Mouse (Mus musculus) midbrain, postnatal 0 days (tissue): ENCODE data around the gene Olfr657. TPM values are rescaled to one million over a fixed set of nuclear protein-coding genes. Genes with fewer than 3 reads are reported as not detected.

ENCODE experiments used
- ATAC-seq: fragments of 200-750 bp; cut with Nextera tagmentation; 2 replicates; pipeline ENCODE4 v1.8.0; 2017; ENCODE audit warnings: moderate number of reproducible peaks, mild to moderate bottlenecking, moderate TSS enrichment, moderate library complexity; ENCODE audit not compliant: low FRiP score
- DNase-seq: peaks from one replicate; pipeline ENCODE4 v3.0.0-alpha.2; 2015; ENCODE audit warnings: low spot score
- H3K27ac ChIP-seq: fragments of 300-500 bp; sonication (generic); 2 replicates; pipeline ENCODE4 v1.5.1; 2014; ENCODE audit warnings: low read depth, mild to moderate bottlenecking, low read length, mixed read lengths
- H3K27me3 ChIP-seq: fragments of 300-500 bp; sonication (generic); 2 replicates; pipeline ENCODE4 v1.6.1; 2014; ENCODE audit warnings: low read length, control low read depth, mixed read lengths; ENCODE audit not compliant: insufficient read depth
- H3K36me3 ChIP-seq: fragments of 300-500 bp; sonication (generic); 2 replicates; pipeline ENCODE4 v1.6.1; 2014; ENCODE audit warnings: low read length, control low read depth, mixed read lengths; ENCODE audit not compliant: insufficient read depth
- H3K4me1 ChIP-seq: fragments of 300-500 bp; sonication (generic); 2 replicates; pipeline ENCODE4 v1.6.1; 2014; ENCODE audit warnings: mild to moderate bottlenecking, control low read depth, antibody characterized with exemption, low read length, mixed read lengths; ENCODE audit not compliant: insufficient read depth
- H3K4me2 ChIP-seq: fragments of 300-500 bp; sonication (generic); 2 replicates; pipeline ENCODE4 v1.6.1; 2014; ENCODE audit warnings: low read depth, mild to moderate bottlenecking, low read length, mixed read lengths; ENCODE audit not compliant: poor library complexity, severe bottlenecking
- H3K4me3 ChIP-seq: fragments of 300-500 bp; sonication (generic); 2 replicates; pipeline ENCODE4 v1.5.1; 2014; ENCODE audit warnings: low read depth, mild to moderate bottlenecking, low read length, moderate library complexity
- H3K9ac ChIP-seq: fragments of 300-500 bp; sonication (generic); replicated peaks from 2 replicates; pipeline ENCODE4 v1.6.1; 2014; ENCODE audit warnings: mild to moderate bottlenecking, low read length, moderate library complexity, mixed read lengths; ENCODE audit not compliant: poor library complexity, severe bottlenecking
- H3K9me3 ChIP-seq: fragments of 300-500 bp; sonication (generic); 2 replicates; pipeline ENCODE4 v1.6.1; 2016; ENCODE audit warnings: low read length, control low read depth
- CTCF ChIP-seq: IDR thresholded peaks from 2 replicates; pipeline ENCODE4 v1.5.1; 2016; ENCODE audit warnings: antibody characterized with exemption, mild to moderate bottlenecking
- WGBS: fragments of 180-500 bp; shearing (Covaris S2); extraction: QIAGEN DNeasy Blood & Tissue Kit; methylation state at CpG from one replicate; pipeline ENCODE4 v1.1.7; 2014; 5-methylcytosine and 5-hydroxymethylcytosine counted together
- polyA plus RNA-seq: library from polyadenylated mRNA; unstranded; fragments of >200 nt; fragmentation: Nextera tagmentation; extraction: Ambion mirVana; gene quantifications from 2 replicates; pipeline ENCODE4 v1.2.1, GENCODE M21; 2015
- total RNA-seq: library from RNA; depleted of rRNA; stranded (reverse); fragments of >200 nt; gene quantifications from 2 replicates; pipeline ENCODE4 v1.2.3, GENCODE M21; 2014; rRNA removed

Olfr657 gene
- total and polyA plus RNA-seq, 2 experiments from 2014 or later = not detected

DNA sequence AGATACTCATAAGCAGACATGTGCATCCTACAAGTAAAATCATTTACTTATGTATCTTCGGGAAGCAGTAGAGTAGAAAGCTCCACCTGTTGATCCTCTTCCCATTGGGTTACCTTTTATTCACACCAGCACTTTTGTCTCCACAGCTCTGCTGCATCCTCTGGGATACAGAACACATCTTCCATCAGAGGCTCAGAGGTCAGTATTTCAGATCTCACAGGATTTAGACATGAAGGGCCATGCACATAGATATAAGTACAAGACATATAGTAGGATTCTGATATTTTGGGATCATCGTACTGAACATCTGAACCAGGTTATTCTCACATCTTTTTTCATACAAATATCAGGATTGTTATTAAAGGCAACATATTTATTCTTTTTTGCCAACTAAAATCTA is 61.6 kb downstream of the Olfr657 start, which contains the start of gene Olfr661:
Gene Olfr661 (plus strand): TSS at position 301 of the 400 bp plus-strand sequence.
- TF ChIP-seq CTCF = no peak
- 92% methylated on average over 2 of the region's 2 CpGs for WGBS
- DNase-seq = no peak
- no peaks in the 10 kb centered on the region for H3K9me3 ChIP-seq
- no peak within 1 kb of the TSS for H3K4me3 ChIP-seq
- no peak within 1 kb of the TSS for H3K4me2 ChIP-seq
- no peak for ATAC-seq
- no peak within 1 kb of the TSS for H3K9ac ChIP-seq
- no peak within 1 kb of the TSS for H3K27ac ChIP-seq
- H3K36me3 ChIP-seq = no peaks in the 10 kb centered on the region
- no peaks in the 10 kb centered on the region for H3K4me1 ChIP-seq
- no peaks in the 10 kb centered on the region for H3K27me3 ChIP-seq

Other genes with a start within 250 kb of the Olfr657 start
- gene Trim30c, start 224.0 kb upstream of the Olfr657 start, total RNA-seq = 0.88 TPM in 1 of 2 replicates, not detected in the other
- gene Trim30c, start 224.0 kb upstream of the Olfr657 start, polyA plus RNA-seq = 0.16 TPM in 1 of 2 replicates, not detected in the other
- gene Trim30a, start 159.6 kb upstream of the Olfr657 start, total RNA-seq = 1.5 and 1.7 TPM in 2 replicates
- 0.73 and 0.94 TPM in 2 replicates for gene Trim30a, start 159.6 kb upstream of the Olfr657 start, polyA plus RNA-seq
- gene Trim30d, start 116.9 kb upstream of the Olfr657 start, total RNA-seq = 1.7 and 1.9 TPM in 2 replicates
- gene Trim30d, start 116.9 kb upstream of the Olfr657 start, polyA plus RNA-seq = 0.90 and 1.1 TPM in 2 replicates
- not detected in 2 replicates for gene Olfr651, start 74.7 kb upstream of the Olfr657 start, total RNA-seq
- gene Olfr651, start 74.7 kb upstream of the Olfr657 start, polyA plus RNA-seq = not detected in 2 replicates
- gene Olfr652, start 63.9 kb upstream of the Olfr657 start, total RNA-seq = not detected in 2 replicates
- not detected in 2 replicates for gene Olfr652, start 63.9 kb upstream of the Olfr657 start, polyA plus RNA-seq
- not detected in 2 replicates for gene Olfr653, start 47.5 kb upstream of the Olfr657 start, total RNA-seq
- not detected in 2 replicates for gene Olfr653, start 47.5 kb upstream of the Olfr657 start, polyA plus RNA-seq
- gene Olfr654, start 37.8 kb upstream of the Olfr657 start, total RNA-seq = not detected in 2 replicates
- gene Olfr654, start 37.8 kb upstream of the Olfr657 start, polyA plus RNA-seq = not detected in 2 replicates
- 0.38 TPM in 1 of 2 replicates, not detected in the other for gene Olfr655, start 23.0 kb upstream of the Olfr657 start, total RNA-seq
- not detected in 2 replicates for gene Olfr655, start 23.0 kb upstream of the Olfr657 start, polyA plus RNA-seq
- gene Olfr656, start 10.8 kb upstream of the Olfr657 start, total RNA-seq = not detected in 2 replicates
- not detected in 2 replicates for gene Olfr656, start 10.8 kb upstream of the Olfr657 start, polyA plus RNA-seq
- 0.05 and 0.42 TPM in 2 replicates for gene Olfr658, start 22.5 kb downstream of the Olfr657 start, total RNA-seq
- 0.20 and 0.25 TPM in 2 replicates for gene Olfr658, start 22.5 kb downstream of the Olfr657 start, polyA plus RNA-seq
- gene Olfr659, start 42.0 kb downstream of the Olfr657 start, total RNA-seq = not detected in 2 replicates
- gene Olfr659, start 42.0 kb downstream of the Olfr657 start, polyA plus RNA-seq = not detected in 2 replicates
- not detected in 2 replicates for gene Olfr661, start 61.7 kb downstream of the Olfr657 start, total RNA-seq
- gene Olfr661, start 61.7 kb downstream of the Olfr657 start, polyA plus RNA-seq = not detected in 2 replicates
- gene Usp17le, start 152.7 kb downstream of the Olfr657 start, total RNA-seq = not detected in 2 replicates
- not detected in 2 replicates for gene Usp17le, start 152.7 kb downstream of the Olfr657 start, polyA plus RNA-seq
- gene Usp17lb, start 217.8 kb downstream of the Olfr657 start, total RNA-seq = not detected in 2 replicates
- gene Usp17lb, start 217.8 kb downstream of the Olfr657 start, polyA plus RNA-seq = not detected in 2 replicates
- gene Usp17la, start 232.2 kb downstream of the Olfr657 start, total RNA-seq = not detected in 2 replicates
- gene Usp17la, start 232.2 kb downstream of the Olfr657 start, polyA plus RNA-seq = not detected in 2 replicates